Comparison of ENCODE assay signal across 15 mouse cellular contexts in genomic region chr1:186726117-186726516, GRCm38 (mm10). TPM values are rescaled to one million over a fixed set of nuclear protein-coding genes. Genes with fewer than 3 reads are reported as not detected.
"Had no signal": no experiment of that assay in that cellular context is flagged by ENCODE, and none has a peak within 500 bp of the region (broad histone marks: within the 10 kb centered on the region; RNA-seq: fewer than 3 reads in every experiment).

No protein-coding gene starts in this region.

- DNase-seq: layer of hippocampus, adult 9-11 months; layer of hippocampus, postnatal 36 days; lung, adult 2 months; lung, postnatal 36 days; retina, postnatal 1 day; right cerebral cortex, postnatal 4 days; spleen, adult 18-20 months; thymus, adult 18-20 months; thymus, postnatal 14 days had no signal

- H3K27me3 ChIP-seq: liver, embryonic 15.5 days; midbrain, embryonic 15.5 days; neural tube, embryonic 12.5 days had no signal

- H3K4me2 ChIP-seq: liver, embryonic 11.5 days; liver, embryonic 15.5 days; midbrain, embryonic 15.5 days; neural tube, embryonic 12.5 days had no signal

- H3K9ac ChIP-seq: liver, embryonic 15.5 days; midbrain, embryonic 15.5 days; neural tube, embryonic 12.5 days had no signal

- ATAC-seq: lung, postnatal 0 days; midbrain, embryonic 15.5 days had no signal

- H3K36me3 ChIP-seq: midbrain, embryonic 15.5 days; neural tube, embryonic 12.5 days had no signal

- H3K27ac ChIP-seq: liver, embryonic 15.5 days; midbrain, embryonic 15.5 days; neural tube, embryonic 12.5 days had no signal

- H3K4me1 ChIP-seq: midbrain, embryonic 15.5 days; neural tube, embryonic 12.5 days had no signal

- H3K4me3 ChIP-seq: liver, embryonic 15.5 days; midbrain, embryonic 15.5 days; neural tube, embryonic 12.5 days had no signal

- H3K9me3 ChIP-seq: liver, embryonic 15.5 days; midbrain, embryonic 15.5 days; neural tube, embryonic 12.5 days had no signal

RNA-seq across cellular contexts. Expression of gene Tgfb2, which starts 20.3 kb away (rescaled TPM):
- total RNA-seq: neutrophil, adult 5-6 weeks had no signal
